Mouse (Mus musculus) heart, postnatal 10 days (tissue): Measurements from ENCODE around the gene Npb. TPM values are rescaled to one million over a fixed set of nuclear protein-coding genes. Genes with fewer than 3 reads are reported as not detected.

Source experiments
- DNase-seq, 2 experiments: peaks; one replicate each; pipeline ENCODE4 v3.0.0; 2021
- intact Hi-C: fragments of 180-260 bp; cut with DNase I; formaldehyde crosslinking; loops from one replicate; pipeline ENCODE4 v1.15.1; 2025
- total RNA-seq, 2 experiments: library from RNA; stranded (reverse); gene quantifications; 2 replicates each; pipeline ENCODE4 v1.2.3; 2021

Npb gene
- total RNA-seq, 2 experiments from 2014 or later, result 0.55 to 0.98 TPM

- intact Hi-C loops, result loop anchor here (5.0 kb wide), 1 partner anchor 118 kb away; the partner anchor contains the start of gene Slc25a10
- DNase-seq, result no peak
These were observed 2.3 kb downstream of the Npb start for GRCm38 (mm10) chr11:120610477-120611046.

GRCm38 (mm10) chr11:120612763-120613162 lies 4.5 kb downstream of the Npb start:
- intact Hi-C loops, result loop anchor here (2.0 to 5.0 kb wide), 3 partner anchors 32 to 120 kb away; partner anchors contain the start of genes Arhgdia and Slc25a10
- peak; percentile 82 to 87 for DNase-seq

GRCm38 (mm10) chr11:120613481-120613972 lies 5.2 kb downstream of the Npb start:
- intact Hi-C loops, result loop anchor here (2.0 to 5.0 kb wide), 3 partner anchors 33 to 121 kb away; partner anchors contain the start of genes Arhgdia and Slc25a10
- DNase-seq, result no peak

- intact Hi-C loops, result loop anchor here (2.0 to 5.0 kb wide), 3 partner anchors 33 to 122 kb away; partner anchors contain the start of genes Arhgdia and Slc25a10
These were observed 5.7 kb downstream of the Npb start for GRCm38 (mm10) chr11:120613976-120614375.

GRCm38 (mm10) chr11:120615167-120615566 lies 6.9 kb downstream of the Npb start:
- intact Hi-C loops, result no loop called here
- DNase-seq, result no peak

More at GRCm38 (mm10) chr11:120613976-120614375, 5.7 kb downstream of the Npb start:
- no peak for DNase-seq

- DNase-seq, result no peak
These were observed 7.4 kb downstream of the Npb start for GRCm38 (mm10) chr11:120615606-120616203.

GRCm38 (mm10) chr11:120616617-120617294 lies 8.5 kb downstream of the Npb start:
- intact Hi-C loops, result no loop called here
- no peak for DNase-seq

More at GRCm38 (mm10) chr11:120615606-120616203, 7.4 kb downstream of the Npb start:
- intact Hi-C loops, result no loop called here

GRCm38 (mm10) chr11:120617519-120618112 lies 9.3 kb downstream of the Npb start, which contains the start of gene Pcyt2:
TSS of gene Pcyt2 (minus strand) at chr11:120617936.
- DNase-seq, result peak; percentile 91 to 92
- intact Hi-C loops, result no loop called here

GRCm38 (mm10) chr11:120618619-120619535 lies 10.6 kb downstream of the Npb start:
- no peak for DNase-seq
- intact Hi-C loops, result no loop called here

GRCm38 (mm10) chr11:120620195-120620594 lies 11.9 kb downstream of the Npb start:
- no peak for DNase-seq
- intact Hi-C loops, result no loop called here

GRCm38 (mm10) chr11:120622805-120623204 lies 14.5 kb downstream of the Npb start:
- intact Hi-C loops, result no loop called here
- no peak for DNase-seq

- intact Hi-C loops, result loop anchor here (1.0 kb wide), 1 partner anchor 88 kb away; no protein-coding TSS in a partner anchor
- DNase-seq, result peak; percentile 74 to 82
These were observed 15.8 kb downstream of the Npb start for GRCm38 (mm10) chr11:120623961-120624679.

GRCm38 (mm10) chr11:120624680-120625111 lies 16.4 kb downstream of the Npb start:
- intact Hi-C loops, result loop anchor here (1.0 kb wide), 1 partner anchor 88 kb away; no protein-coding TSS in a partner anchor
- peak; percentile 89 to 92 for DNase-seq

- intact Hi-C loops, result no loop called here
- no peak for DNase-seq
These were observed 17.0 kb downstream of the Npb start, which contains the start of gene Sirt7 for GRCm38 (mm10) chr11:120625152-120625775. TSS of gene Sirt7 (minus strand) at chr11:120625240.

- intact Hi-C loops, result no loop called here
- DNase-seq, result no peak
These were observed 18.6 kb downstream of the Npb start for GRCm38 (mm10) chr11:120626785-120627467.

- DNase-seq, result no peak
- intact Hi-C loops, result no loop called here
These were observed 19.4 kb downstream of the Npb start for GRCm38 (mm10) chr11:120627468-120628300.
